8 mouse cellular contexts compared by ENCODE assay signal in the genomic region with DNA sequence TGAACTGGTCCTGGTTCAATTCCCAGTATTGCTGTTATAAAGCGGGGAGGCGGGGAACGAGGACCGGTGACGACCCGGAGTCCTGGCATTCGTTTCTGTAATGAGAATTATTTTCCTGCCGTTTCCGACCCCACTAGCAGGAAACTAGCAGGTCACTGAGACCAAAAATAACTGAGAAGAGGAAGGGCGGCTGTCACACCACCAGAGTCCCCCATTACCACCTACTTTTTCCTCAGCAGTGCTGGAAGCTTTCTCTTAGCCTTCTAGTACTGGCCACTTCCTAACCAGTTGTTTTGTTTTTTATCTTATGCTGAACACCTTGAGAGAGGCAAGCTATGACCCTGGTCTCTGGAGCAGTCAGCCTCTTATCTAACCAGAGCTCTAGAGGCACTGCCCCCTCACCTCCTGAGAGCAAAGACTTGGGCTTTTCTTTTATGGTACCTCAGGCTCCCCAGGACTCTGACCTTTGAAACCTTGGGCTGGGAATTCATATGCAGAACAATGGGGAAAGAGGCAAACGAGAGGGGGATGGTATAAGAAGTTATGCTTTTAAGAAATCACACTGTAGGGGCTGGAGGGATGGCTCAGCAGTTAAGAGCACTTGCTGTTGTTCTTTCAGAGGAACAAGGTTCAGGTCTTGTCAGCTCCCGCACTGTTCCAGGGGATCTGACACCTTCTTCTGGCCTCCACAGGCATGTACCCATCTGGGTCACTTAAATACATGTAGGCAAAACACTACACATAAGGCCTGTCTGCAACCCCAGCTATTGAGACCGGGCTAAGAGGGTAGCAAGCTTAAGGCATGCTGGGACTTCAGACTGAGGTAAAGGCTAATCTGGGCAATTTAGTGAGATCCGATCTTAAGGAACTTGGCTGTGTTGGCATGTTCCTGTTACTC. TPM values are rescaled to one million over a fixed set of nuclear protein-coding genes. Genes with fewer than 3 reads are reported as not detected.
A peak's percentile ranks its signal among the peaks of the same experiment; 100 is the strongest.
DNase-seq lines count a peak whose midpoint lies in the region; ATAC-seq and TF ChIP-seq lines count a peak whose summit lies in the region.

No protein-coding gene starts in this region.

- H3K4me3 ChIP-seq in forebrain, embryonic 13.5 days: peak overlapping the region; percentile 50
- H3K4me3 ChIP-seq in intestine, embryonic 16.5 days (ENCODE audit: low read length): peak overlapping the region; percentile 68
- H3K4me3 ChIP-seq in lung, postnatal 0 days (ENCODE audit: low read depth, low read length): peak overlapping the region; percentile 43
- H3K4me3 ChIP-seq in stomach, postnatal 0 days (ENCODE audit: low read depth, low read length): peak overlapping the region; percentile 48

- no peak for TF ChIP-seq EP300 in lung, postnatal 0 days (IDR thresholded peaks at IDR 0.05)
- TF ChIP-seq EP300 in stomach, postnatal 0 days (optimal IDR thresholded peaks at IDR 0.05): no peak

- 9% methylated on average over 14 of the region's 14 CpGs for WGBS in forebrain, embryonic 13.5 days
- 9% methylated on average over 14 of the region's 14 CpGs for WGBS in intestine, embryonic 16.5 days
- WGBS in lung, postnatal 0 days: 13% methylated on average over 14 of the region's 14 CpGs
- WGBS in stomach, postnatal 0 days: 14% methylated on average over 14 of the region's 14 CpGs

- intact Hi-C loops in left cerebral cortex, postnatal 14 days (cut with DNase I): no loop called here

- H3K4me1 ChIP-seq in forebrain, embryonic 13.5 days: peaks cover 44% of the 10 kb centered on the region
- peaks cover 24% of the 10 kb centered on the region for H3K4me1 ChIP-seq in intestine, embryonic 16.5 days (ENCODE audit: control insufficient read depth, insufficient read depth, low read length)
- H3K4me1 ChIP-seq in lung, postnatal 0 days (ENCODE audit: insufficient read depth, low read depth, low read length): peaks cover 16% of the 10 kb centered on the region; the same call in 1 of the 2 replicates
- no peaks in the 10 kb centered on the region; the same call in 1 of the 2 replicates for H3K4me1 ChIP-seq in stomach, postnatal 0 days (replicated peaks; ENCODE audit: control insufficient read depth, insufficient read depth)

- peaks cover 12% of the 10 kb centered on the region for H3K36me3 ChIP-seq in forebrain, embryonic 13.5 days (ENCODE audit: poor library complexity, severe bottlenecking)
- H3K36me3 ChIP-seq in intestine, embryonic 16.5 days (ENCODE audit: control insufficient read depth, insufficient read depth, low read length): no peaks in the 10 kb centered on the region
- no peaks in the 10 kb centered on the region for H3K36me3 ChIP-seq in lung, postnatal 0 days (ENCODE audit: insufficient read depth, low read length)
- H3K36me3 ChIP-seq in stomach, postnatal 0 days (ENCODE audit: control insufficient read depth, insufficient read depth, low read length): no peaks in the 10 kb centered on the region

- TF ChIP-seq CTCF in lung, postnatal 0 days (IDR thresholded peaks at IDR 0.05): no peak
- no peak for TF ChIP-seq CTCF in stomach, postnatal 0 days (IDR thresholded peaks at IDR 0.05; ENCODE audit: low read depth)

- ATAC-seq in forebrain, embryonic 13.5 days: no peak
- peak; percentile 77 for ATAC-seq in intestine, embryonic 16.5 days
- peak; percentile 21; the same call in 1 of the 2 replicates for ATAC-seq in lung, postnatal 0 days
- ATAC-seq in stomach, postnatal 0 days (ENCODE audit: low FRiP score, low TSS enrichment): peak; percentile 18

- no peaks in the 10 kb centered on the region for H3K9me3 ChIP-seq in forebrain, embryonic 13.5 days (replicated peaks)
- no peaks in the 10 kb centered on the region for H3K9me3 ChIP-seq in intestine, embryonic 16.5 days (ENCODE audit: control insufficient read depth, low read length)
- no peaks in the 10 kb centered on the region for H3K9me3 ChIP-seq in lung, postnatal 0 days (ENCODE audit: low read length)
- H3K9me3 ChIP-seq in stomach, postnatal 0 days (ENCODE audit: control insufficient read depth, low read length): no peaks in the 10 kb centered on the region

- H3K27ac ChIP-seq in forebrain, embryonic 13.5 days: no peak overlapping the region
- peak overlapping the region; percentile 94 for H3K27ac ChIP-seq in intestine, embryonic 16.5 days (ENCODE audit: low read length)
- peak overlapping the region; percentile 84 for H3K27ac ChIP-seq in lung, postnatal 0 days (ENCODE audit: low read length)
- H3K27ac ChIP-seq in stomach, postnatal 0 days (replicated peaks): peak overlapping the region; percentile 84

- H3K4me2 ChIP-seq in forebrain, embryonic 13.5 days: peak overlapping the region; percentile 92
- H3K4me2 ChIP-seq in intestine, embryonic 16.5 days (ENCODE audit: low read depth, low read length): peak overlapping the region; percentile 93
- peak overlapping the region; percentile 85 for H3K4me2 ChIP-seq in lung, postnatal 0 days (replicated peaks; ENCODE audit: low read depth, low read length)
- peak overlapping the region; percentile 92 for H3K4me2 ChIP-seq in stomach, postnatal 0 days (replicated peaks; ENCODE audit: low read depth)

- DNase-seq in A20 (ENCODE audit: low read depth, low spot score): peak; percentile 9
- DNase-seq in MEL-GATA-1-ER (ENCODE audit: extremely low read depth, low read depth): peak; percentile 32
- DNase-seq in lung, postnatal 0 days (ENCODE audit: low spot score): peak; percentile 57
- no peak for DNase-seq in stomach, postnatal 0 days (ENCODE audit: low spot score)
- no peak for DNase-seq in T-cell, adult 2 months (ENCODE audit: low spot score)
- no peak for DNase-seq in left cerebral cortex, postnatal 14 days (ENCODE audit: low spot score in 2 of 2)

- H3K27me3 ChIP-seq in forebrain, embryonic 13.5 days: peaks cover 36% of the 10 kb centered on the region
- H3K27me3 ChIP-seq in intestine, embryonic 16.5 days (replicated peaks; ENCODE audit: control insufficient read depth, insufficient read depth, low read length): peaks cover 2% of the 10 kb centered on the region; the same call in 1 of the 2 replicates
- H3K27me3 ChIP-seq in lung, postnatal 0 days (replicated peaks; ENCODE audit: insufficient read depth, low read length): 0 out of 2 replicates have a peak, but pooled peaks cover under 1% of the 10 kb centered on the region
- H3K27me3 ChIP-seq in stomach, postnatal 0 days (ENCODE audit: control insufficient read depth, insufficient read depth, low read length): no peaks in the 10 kb centered on the region

- H3K9ac ChIP-seq in forebrain, embryonic 13.5 days: peak overlapping the region; percentile 67
- H3K9ac ChIP-seq in intestine, embryonic 16.5 days (ENCODE audit: low read depth, low read length): peak overlapping the region; percentile 83
- peak overlapping the region; percentile 56 for H3K9ac ChIP-seq in lung, postnatal 0 days (replicated peaks; ENCODE audit: low read depth)
- peak overlapping the region; percentile 53 for H3K9ac ChIP-seq in stomach, postnatal 0 days (ENCODE audit: low read length)

RNA-seq across cellular contexts. Expression of gene Slc16a13, which starts 1.0 kb away (rescaled TPM):
- 13.4 and 14.8 TPM in 2 replicates for polyA plus RNA-seq in forebrain, embryonic 13.5 days (2015; fragmentation: Nextera tagmentation; extraction: Ambion mirVana)
- 15.9 and 18.0 TPM in 2 replicates for polyA plus RNA-seq in intestine, embryonic 16.5 days (2015; fragmentation: Nextera tagmentation; extraction: Ambion mirVana)
- polyA plus RNA-seq in lung, postnatal 0 days (2015; fragmentation: Nextera tagmentation; extraction: Ambion mirVana): 4.5 and 6.0 TPM in 2 replicates
- polyA plus RNA-seq in stomach, postnatal 0 days (2015; fragmentation: Nextera tagmentation; extraction: Ambion mirVana): 5.7 and 6.1 TPM in 2 replicates
- total RNA-seq in left cerebral cortex, postnatal 14 days (2021): 10 to 100 TPM in 1 of 2 experiments, 1 to 10 TPM in 1; 8.3 to 10.4 TPM

RNA-seq across cellular contexts. Expression of gene Bcl6b, which starts 7.7 kb away (rescaled TPM):
- 4.3 and 4.7 TPM in 2 replicates for polyA plus RNA-seq in forebrain, embryonic 13.5 days (2015; fragmentation: Nextera tagmentation; extraction: Ambion mirVana)
- polyA plus RNA-seq in intestine, embryonic 16.5 days (2015; fragmentation: Nextera tagmentation; extraction: Ambion mirVana): 10.3 and 10.4 TPM in 2 replicates
- polyA plus RNA-seq in lung, postnatal 0 days (2015; fragmentation: Nextera tagmentation; extraction: Ambion mirVana): 19.2 and 31.6 TPM in 2 replicates
- 3.2 and 3.6 TPM in 2 replicates for polyA plus RNA-seq in stomach, postnatal 0 days (2015; fragmentation: Nextera tagmentation; extraction: Ambion mirVana)
- 1 to 10 TPM; 5.1 to 5.3 TPM for total RNA-seq in left cerebral cortex, postnatal 14 days (2021)

RNA-seq across cellular contexts. Expression of gene Slc16a11, which starts 9.3 kb away (rescaled TPM):
- polyA plus RNA-seq in forebrain, embryonic 13.5 days (2015; fragmentation: Nextera tagmentation; extraction: Ambion mirVana): 1.8 and 2.2 TPM in 2 replicates
- polyA plus RNA-seq in intestine, embryonic 16.5 days (2015; fragmentation: Nextera tagmentation; extraction: Ambion mirVana): 2.7 TPM in 2 replicates
- 7.9 TPM in 2 replicates for polyA plus RNA-seq in lung, postnatal 0 days (2015; fragmentation: Nextera tagmentation; extraction: Ambion mirVana)
- 2.5 and 3.1 TPM in 2 replicates for polyA plus RNA-seq in stomach, postnatal 0 days (2015; fragmentation: Nextera tagmentation; extraction: Ambion mirVana)
- 10 to 100 TPM; 27.2 to 36.8 TPM for total RNA-seq in left cerebral cortex, postnatal 14 days (2021)

RNA-seq across cellular contexts. Expression of gene 0610010K14Rik, which starts 15.9 kb away (rescaled TPM):
- 226 and 229 TPM in 2 replicates for polyA plus RNA-seq in forebrain, embryonic 13.5 days (2015; fragmentation: Nextera tagmentation; extraction: Ambion mirVana)
- polyA plus RNA-seq in intestine, embryonic 16.5 days (2015; fragmentation: Nextera tagmentation; extraction: Ambion mirVana): 118 and 129 TPM in 2 replicates
- polyA plus RNA-seq in lung, postnatal 0 days (2015; fragmentation: Nextera tagmentation; extraction: Ambion mirVana): 115 and 118 TPM in 2 replicates
- polyA plus RNA-seq in stomach, postnatal 0 days (2015; fragmentation: Nextera tagmentation; extraction: Ambion mirVana): 81.0 and 83.6 TPM in 2 replicates
- total RNA-seq in left cerebral cortex, postnatal 14 days (2021): 10 to 100 TPM; 41.3 to 54.2 TPM

RNA-seq across cellular contexts. Expression of gene Gm21988, which starts 17.8 kb away (rescaled TPM):
- 10.7 and 12.1 TPM in 2 replicates for polyA plus RNA-seq in forebrain, embryonic 13.5 days (2015; fragmentation: Nextera tagmentation; extraction: Ambion mirVana)
- 9.9 and 10.7 TPM in 2 replicates for polyA plus RNA-seq in intestine, embryonic 16.5 days (2015; fragmentation: Nextera tagmentation; extraction: Ambion mirVana)
- polyA plus RNA-seq in lung, postnatal 0 days (2015; fragmentation: Nextera tagmentation; extraction: Ambion mirVana): 11.0 and 15.3 TPM in 2 replicates
- polyA plus RNA-seq in stomach, postnatal 0 days (2015; fragmentation: Nextera tagmentation; extraction: Ambion mirVana): 7.5 and 10.1 TPM in 2 replicates
- 1 to 10 TPM; 5.9 to 7.3 TPM for total RNA-seq in left cerebral cortex, postnatal 14 days (2021)

Comparison
In these comparisons a context has a peak if more than half of its experiments do, and no peak if none do; other contexts are left out.
1. DNase-seq: peak in A20 (single experiment), MEL-GATA-1-ER (single experiment) and lung, postnatal 0 days (single experiment); none in stomach, postnatal 0 days (single experiment), T-cell, adult 2 months (single experiment) and left cerebral cortex, postnatal 14 days (0 of 2).
2. Peak in every context shown above with its lines, with median percentiles within 50 percentile points of each other: H3K4me2 ChIP-seq, H3K4me3 ChIP-seq and H3K9ac ChIP-seq.